Mouse (Mus musculus): ENCODE data around the gene Agpat4. TPM values are rescaled to one million over a fixed set of nuclear protein-coding genes. Genes with fewer than 3 reads are reported as not detected.

Agpat4 gene
- polyA plus RNA-seq, 1 experiment from 2014 or later: 31.3 TPM

DNA sequence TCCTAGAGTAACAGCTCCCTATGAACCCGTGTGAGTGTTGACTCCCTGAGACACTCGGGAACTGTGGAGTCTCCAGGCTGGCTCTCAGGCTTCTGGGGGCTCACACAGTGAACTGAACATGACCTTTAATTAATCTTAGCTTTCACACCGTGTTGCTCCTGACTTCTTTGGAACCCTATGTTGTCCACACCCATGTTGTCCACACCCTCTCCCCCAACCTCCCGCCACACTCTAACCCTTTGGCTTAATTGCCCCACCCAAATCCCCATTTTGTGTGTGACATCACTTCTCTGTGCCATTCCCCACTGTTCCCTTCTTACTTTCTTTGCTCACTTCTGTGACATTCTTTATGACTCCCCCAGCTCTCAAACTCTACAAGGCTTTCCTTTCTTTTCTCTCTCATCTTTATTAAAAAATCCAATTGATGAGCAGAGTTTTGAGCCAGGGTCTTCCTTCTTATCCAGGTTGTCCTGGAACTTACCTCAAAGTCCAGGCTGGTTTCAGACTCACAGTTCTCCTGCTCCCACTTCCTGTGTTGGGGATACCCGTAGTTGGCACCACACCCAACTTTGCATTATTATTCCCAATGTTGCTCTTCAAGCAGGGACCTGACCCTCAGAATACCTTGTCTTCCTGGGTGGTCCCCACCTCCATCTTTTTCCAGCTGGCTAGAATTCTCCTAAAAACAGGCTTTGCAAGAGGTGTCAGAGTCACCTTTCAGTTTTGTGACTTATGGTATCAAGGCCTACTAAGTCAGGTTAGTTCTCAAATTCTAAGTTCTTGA lies 64.4 kb downstream of the Agpat4 start:
- Histone ChIP-seq H3K9ac (replicated peaks; ENCODE audit: low read length) (no peak overlapping the region), H3K27ac (replicated peaks; ENCODE audit: low read depth, low read length) (no peak overlapping the region), H3K4me2 (ENCODE audit: low read length) (no peak overlapping the region), H3K36me3 (ENCODE audit: control insufficient read depth, insufficient read depth, low read length) (0 out of 2 replicates have a peak, but pooled peaks cover 1% of the 10 kb centered on the region), H3K4me3 (replicated peaks; ENCODE audit: low read depth, low read length) (no peak overlapping the region), H3K4me1 (ENCODE audit: control insufficient read depth, insufficient read depth, low read length) (peaks cover 10% of the 10 kb centered on the region), H3K9me3 (ENCODE audit: control insufficient read depth, low read length) (no peaks in the 10 kb centered on the region), H3K27me3 (ENCODE audit: control insufficient read depth, insufficient read depth, low read length) (no peaks in the 10 kb centered on the region)
- DNase-seq (no peak), ATAC-seq (ENCODE audit: low FRiP score, low TSS enrichment) (no peak)
- WGBS: 88% methylated on average over 5 of the region's 5 CpGs

DNA sequence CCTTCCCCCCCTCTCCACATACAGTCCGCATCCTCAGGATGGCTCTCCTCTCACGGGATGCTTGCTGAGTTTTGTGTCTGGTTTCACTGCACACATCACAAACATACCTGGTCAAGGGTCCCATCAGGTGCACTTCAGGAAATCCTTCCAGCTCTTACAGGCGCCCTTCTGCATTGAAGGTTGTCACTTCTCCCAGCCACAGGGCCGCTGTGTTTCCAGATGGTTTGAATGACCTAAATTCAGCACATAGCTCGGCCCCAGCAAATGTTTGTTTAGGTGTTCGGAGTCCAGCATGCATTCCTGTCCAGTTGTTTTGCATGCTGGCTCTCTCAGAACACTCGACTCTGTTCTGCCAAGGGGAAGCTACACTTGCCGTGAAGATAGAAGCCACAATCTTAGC lies 65.8 kb downstream of the Agpat4 start:
- Histone ChIP-seq H3K36me3 (ENCODE audit: control insufficient read depth, insufficient read depth, low read length) (no peaks in the 10 kb centered on the region), H3K27me3 (ENCODE audit: control insufficient read depth, insufficient read depth, low read length) (no peaks in the 10 kb centered on the region), H3K27ac (replicated peaks; ENCODE audit: low read depth, low read length) (no peak overlapping the region), H3K9me3 (ENCODE audit: control insufficient read depth, low read length) (no peaks in the 10 kb centered on the region), H3K4me2 (ENCODE audit: low read length) (no peak overlapping the region), H3K4me3 (replicated peaks; ENCODE audit: low read depth, low read length) (no peak overlapping the region), H3K4me1 (ENCODE audit: control insufficient read depth, insufficient read depth, low read length) (peaks cover 16% of the 10 kb centered on the region), H3K9ac (replicated peaks; ENCODE audit: low read length) (no peak overlapping the region)
- WGBS: 86% methylated on average over 8 of the region's 8 CpGs
- ATAC-seq (ENCODE audit: low FRiP score, low TSS enrichment) (no peak), DNase-seq (no peak)

- no peak for DNase-seq
- H3K9ac ChIP-seq (replicated peaks; ENCODE audit: low read length): no peak overlapping the region
- H3K9me3 ChIP-seq (ENCODE audit: control insufficient read depth, low read length): no peaks in the 10 kb centered on the region
- H3K4me1 ChIP-seq (ENCODE audit: control insufficient read depth, insufficient read depth, low read length): peaks cover 16% of the 10 kb centered on the region
- no peaks in the 10 kb centered on the region for H3K27me3 ChIP-seq (ENCODE audit: control insufficient read depth, insufficient read depth, low read length)
- no peak overlapping the region for H3K4me2 ChIP-seq (ENCODE audit: low read length)
- H3K27ac ChIP-seq (replicated peaks; ENCODE audit: low read depth, low read length): no peak overlapping the region
- no peak overlapping the region for H3K4me3 ChIP-seq (replicated peaks; ENCODE audit: low read depth, low read length)
- H3K36me3 ChIP-seq (ENCODE audit: control insufficient read depth, insufficient read depth, low read length): no peaks in the 10 kb centered on the region
- 94% methylated on average over 4 of the region's 4 CpGs for WGBS
- ATAC-seq (ENCODE audit: low FRiP score, low TSS enrichment): no peak
These were observed 67.4 kb downstream of the Agpat4 start for GRCm38 (mm10) chr17:12185855-12186254.

GRCm38 (mm10) chr17:12186341-12186740 lies 67.8 kb downstream of the Agpat4 start:
- no peak overlapping the region for H3K4me3 ChIP-seq (replicated peaks; ENCODE audit: low read depth, low read length)
- H3K27me3 ChIP-seq (ENCODE audit: control insufficient read depth, insufficient read depth, low read length): no peaks in the 10 kb centered on the region
- H3K4me2 ChIP-seq (ENCODE audit: low read length): no peak overlapping the region
- H3K27ac ChIP-seq (replicated peaks; ENCODE audit: low read depth, low read length): no peak overlapping the region
- H3K9ac ChIP-seq (replicated peaks; ENCODE audit: low read length): no peak overlapping the region
- H3K36me3 ChIP-seq (ENCODE audit: control insufficient read depth, insufficient read depth, low read length): 0 out of 2 replicates have a peak, but pooled peaks cover 3% of the 10 kb centered on the region
- H3K9me3 ChIP-seq (ENCODE audit: control insufficient read depth, low read length): no peaks in the 10 kb centered on the region
- H3K4me1 ChIP-seq (ENCODE audit: control insufficient read depth, insufficient read depth, low read length): peaks cover 16% of the 10 kb centered on the region
- no peak for DNase-seq
- WGBS: 87% methylated on average over 3 of the region's 3 CpGs
- ATAC-seq (ENCODE audit: low FRiP score, low TSS enrichment): no peak

DNA sequence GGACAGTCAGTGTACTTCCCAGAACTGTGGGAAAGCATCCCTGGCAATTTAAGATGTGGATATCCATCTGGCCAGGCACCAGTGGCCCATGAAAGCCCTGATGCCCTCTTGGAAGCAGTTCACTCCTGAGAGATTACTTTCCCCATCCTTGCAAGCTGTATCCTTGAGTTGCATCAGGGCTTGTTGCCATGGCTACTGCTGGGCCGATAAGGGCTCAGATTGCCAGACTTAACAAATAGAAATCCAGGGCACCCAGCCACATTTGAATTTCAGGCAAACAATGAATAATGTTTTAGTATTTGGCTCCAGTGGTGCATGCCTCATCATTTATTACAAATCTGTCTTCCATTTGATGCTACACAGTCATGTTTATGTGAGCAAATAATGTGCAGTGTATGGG lies 69.3 kb downstream of the Agpat4 start:
- Histone ChIP-seq H3K4me2 (ENCODE audit: low read length) (no peak overlapping the region), H3K9ac (replicated peaks; ENCODE audit: low read length) (no peak overlapping the region), H3K4me3 (replicated peaks; ENCODE audit: low read depth, low read length) (no peak overlapping the region), H3K27ac (replicated peaks; ENCODE audit: low read depth, low read length) (peak overlapping the region; percentile 60), H3K4me1 (ENCODE audit: control insufficient read depth, insufficient read depth, low read length) (peaks cover 16% of the 10 kb centered on the region), H3K36me3 (ENCODE audit: control insufficient read depth, insufficient read depth, low read length) (0 out of 2 replicates have a peak, but pooled peaks cover 3% of the 10 kb centered on the region), H3K9me3 (ENCODE audit: control insufficient read depth, low read length) (no peaks in the 10 kb centered on the region), H3K27me3 (ENCODE audit: control insufficient read depth, insufficient read depth, low read length) (no peaks in the 10 kb centered on the region)
- ATAC-seq (ENCODE audit: low FRiP score, low TSS enrichment): no peak
- DNase-seq: peak; percentile 79
- 13% methylated on average over 1 of the region's 1 CpGs for WGBS

GRCm38 (mm10) chr17:12195137-12195536 lies 76.6 kb downstream of the Agpat4 start:
- Histone ChIP-seq H3K27me3 (ENCODE audit: control insufficient read depth, insufficient read depth, low read length) (no peaks in the 10 kb centered on the region), H3K9me3 (ENCODE audit: control insufficient read depth, low read length) (no peaks in the 10 kb centered on the region), H3K4me2 (ENCODE audit: low read length) (no peak overlapping the region), H3K9ac (replicated peaks; ENCODE audit: low read length) (no peak overlapping the region), H3K36me3 (ENCODE audit: control insufficient read depth, insufficient read depth, low read length) (peaks cover 10% of the 10 kb centered on the region; the same call in 1 of the 2 replicates), H3K27ac (replicated peaks; ENCODE audit: low read depth, low read length) (no peak overlapping the region), H3K4me1 (ENCODE audit: control insufficient read depth, insufficient read depth, low read length) (no peaks in the 10 kb centered on the region), H3K4me3 (replicated peaks; ENCODE audit: low read depth, low read length) (no peak overlapping the region)
- WGBS: 74% methylated on average over 5 of the region's 5 CpGs
- ATAC-seq (ENCODE audit: low FRiP score, low TSS enrichment) (no peak), DNase-seq (no peak)

GRCm38 (mm10) chr17:12195604-12196003 lies 77.1 kb downstream of the Agpat4 start:
- 81% methylated on average over 10 of the region's 10 CpGs for WGBS
- no peak for ATAC-seq (ENCODE audit: low FRiP score, low TSS enrichment)
- no peak overlapping the region for H3K27ac ChIP-seq (replicated peaks; ENCODE audit: low read depth, low read length)
- H3K4me2 ChIP-seq (ENCODE audit: low read length): no peak overlapping the region
- H3K4me1 ChIP-seq (ENCODE audit: control insufficient read depth, insufficient read depth, low read length): no peaks in the 10 kb centered on the region
- no peak for DNase-seq
- no peaks in the 10 kb centered on the region for H3K9me3 ChIP-seq (ENCODE audit: control insufficient read depth, low read length)
- no peak overlapping the region for H3K4me3 ChIP-seq (replicated peaks; ENCODE audit: low read depth, low read length)
- no peak overlapping the region for H3K9ac ChIP-seq (replicated peaks; ENCODE audit: low read length)
- H3K36me3 ChIP-seq (ENCODE audit: control insufficient read depth, insufficient read depth, low read length): peaks cover 10% of the 10 kb centered on the region; the same call in 1 of the 2 replicates
- H3K27me3 ChIP-seq (ENCODE audit: control insufficient read depth, insufficient read depth, low read length): no peaks in the 10 kb centered on the region

DNA sequence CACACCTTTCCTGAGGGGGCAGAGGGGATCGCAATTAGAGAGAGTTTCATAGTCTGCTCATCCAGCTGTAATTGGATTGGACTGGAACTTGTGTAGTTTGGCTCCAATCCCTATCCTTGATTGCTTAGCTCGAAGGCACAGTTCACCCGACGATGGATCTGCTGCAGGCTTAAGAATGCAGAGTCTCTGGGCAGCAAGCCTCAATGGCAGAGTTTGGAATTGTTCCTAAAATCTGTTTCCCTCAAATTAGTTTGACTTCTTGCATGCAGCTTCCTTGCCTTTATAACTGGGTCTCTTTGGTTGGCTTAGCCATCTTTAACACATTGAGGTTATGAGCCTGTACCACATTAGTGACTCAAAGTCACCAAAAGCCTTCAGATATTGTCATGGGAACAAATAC lies 81.4 kb downstream of the Agpat4 start:
- Histone ChIP-seq H3K9me3 (ENCODE audit: control insufficient read depth, low read length) (no peaks in the 10 kb centered on the region), H3K27me3 (ENCODE audit: control insufficient read depth, insufficient read depth, low read length) (no peaks in the 10 kb centered on the region), H3K27ac (replicated peaks; ENCODE audit: low read depth, low read length) (no peak overlapping the region), H3K4me3 (replicated peaks; ENCODE audit: low read depth, low read length) (no peak overlapping the region), H3K36me3 (ENCODE audit: control insufficient read depth, insufficient read depth, low read length) (peaks cover 7% of the 10 kb centered on the region; the same call in 1 of the 2 replicates), H3K4me2 (ENCODE audit: low read length) (no peak overlapping the region), H3K9ac (replicated peaks; ENCODE audit: low read length) (no peak overlapping the region), H3K4me1 (ENCODE audit: control insufficient read depth, insufficient read depth, low read length) (no peaks in the 10 kb centered on the region)
- no peak for DNase-seq
- WGBS: 85% methylated on average over 4 of the region's 4 CpGs
- ATAC-seq (ENCODE audit: low FRiP score, low TSS enrichment): no peak

- ATAC-seq (ENCODE audit: low FRiP score, low TSS enrichment): no peak
- DNase-seq: no peak
- WGBS: 89% methylated on average over 1 of the region's 1 CpGs
- Histone ChIP-seq H3K4me2 (ENCODE audit: low read length) (no peak overlapping the region), H3K27me3 (ENCODE audit: control insufficient read depth, insufficient read depth, low read length) (no peaks in the 10 kb centered on the region), H3K4me3 (replicated peaks; ENCODE audit: low read depth, low read length) (no peak overlapping the region), H3K27ac (replicated peaks; ENCODE audit: low read depth, low read length) (no peak overlapping the region), H3K4me1 (ENCODE audit: control insufficient read depth, insufficient read depth, low read length) (peaks cover 11% of the 10 kb centered on the region), H3K9ac (replicated peaks; ENCODE audit: low read length) (no peak overlapping the region), H3K9me3 (ENCODE audit: control insufficient read depth, low read length) (no peaks in the 10 kb centered on the region), H3K36me3 (ENCODE audit: control insufficient read depth, insufficient read depth, low read length) (peaks cover 7% of the 10 kb centered on the region; the same call in 1 of the 2 replicates)
These were observed 82.6 kb downstream of the Agpat4 start for GRCm38 (mm10) chr17:12201086-12201485.
